Mouse (Mus musculus) lung, embryonic 14.5 days (tissue): Measurements from ENCODE around the gene Pigk. TPM values are rescaled to one million over a fixed set of nuclear protein-coding genes. Genes with fewer than 3 reads are reported as not detected.
A peak's percentile ranks its signal among the peaks of the same experiment; 100 is the strongest.

ENCODE experiments used
- ATAC-seq: fragments of 200-750 bp; cut with Nextera tagmentation; 2 replicates; pipeline ENCODE4 v1.8.0; 2017; ENCODE audit warnings: mild to moderate bottlenecking, moderate TSS enrichment, moderate library complexity; ENCODE audit not compliant: insufficient read depth
- DNase-seq: peaks from one replicate; pipeline ENCODE4 v3.0.0-alpha.2; 2015
- H3K27ac ChIP-seq: fragments of 300-500 bp; sonication (generic); 2 replicates; pipeline ENCODE4 v1.5.1; 2014; ENCODE audit warnings: low read depth, mild to moderate bottlenecking, moderate library complexity
- H3K27me3 ChIP-seq: fragments of 300-500 bp; sonication (generic); 2 replicates; pipeline ENCODE4 v1.6.1; 2014; ENCODE audit warnings: low read length, control low read depth; ENCODE audit not compliant: insufficient read depth
- H3K36me3 ChIP-seq: fragments of 300-500 bp; sonication (generic); 2 replicates; pipeline ENCODE4 v1.6.1; 2014; ENCODE audit warnings: control low read depth; ENCODE audit not compliant: insufficient read depth
- H3K4me1 ChIP-seq: fragments of 300-500 bp; sonication (generic); 2 replicates; pipeline ENCODE4 v1.6.1; 2014; ENCODE audit warnings: antibody characterized with exemption, control low read depth; ENCODE audit not compliant: insufficient read depth
- H3K4me2 ChIP-seq: fragments of 300-500 bp; sonication (generic); 2 replicates; pipeline ENCODE4 v1.6.1; 2014; ENCODE audit warnings: mild to moderate bottlenecking
- H3K4me3 ChIP-seq: fragments of 300-500 bp; sonication (generic); 2 replicates; pipeline ENCODE4 v1.5.1; 2014; ENCODE audit warnings: low read depth, low read length
- H3K9ac ChIP-seq: fragments of 300-500 bp; sonication (generic); 2 replicates; pipeline ENCODE4 v1.6.1; 2014
- H3K9me3 ChIP-seq: fragments of 300-500 bp; sonication (generic); 2 replicates; pipeline ENCODE4 v1.6.1; 2016; ENCODE audit warnings: low read depth, low read length, control low read depth
- CTCF ChIP-seq: IDR thresholded peaks from 2 replicates; pipeline ENCODE4 v1.5.1; 2016; ENCODE audit warnings: antibody characterized with exemption, low read depth
- WGBS: fragments of 180-500 bp; shearing (Covaris S2); extraction: QIAGEN DNeasy Blood & Tissue Kit; methylation state at CpG from one replicate; pipeline ENCODE4 v1.1.7; 2014; 5-methylcytosine and 5-hydroxymethylcytosine counted together
- polyA plus RNA-seq: library from polyadenylated mRNA; unstranded; fragments of >200 nt; fragmentation: Nextera tagmentation; extraction: Ambion mirVana; gene quantifications from 2 replicates; pipeline ENCODE4 v1.2.1, GENCODE M21; 2014

Pigk gene
- polyA plus RNA-seq, 1 experiment from 2014 or later, result 50.3 TPM

GRCm38 (mm10) chr3:152911578-152911977 is 197.7 kb downstream of the Pigk start:
- Histone ChIP-seq H3K4me2 (no peak overlapping the region), H3K36me3 (no peaks in the 10 kb centered on the region), H3K9me3 (no peaks in the 10 kb centered on the region), H3K9ac (no peak overlapping the region), H3K27me3 (no peaks in the 10 kb centered on the region), H3K4me1 (no peaks in the 10 kb centered on the region), H3K27ac (no peak overlapping the region), H3K4me3 (no peak overlapping the region)
- no peak for TF ChIP-seq CTCF
- DNase-seq (no peak), ATAC-seq (no peak)
- 73% methylated on average over 4 of the region's 4 CpGs for WGBS

DNA sequence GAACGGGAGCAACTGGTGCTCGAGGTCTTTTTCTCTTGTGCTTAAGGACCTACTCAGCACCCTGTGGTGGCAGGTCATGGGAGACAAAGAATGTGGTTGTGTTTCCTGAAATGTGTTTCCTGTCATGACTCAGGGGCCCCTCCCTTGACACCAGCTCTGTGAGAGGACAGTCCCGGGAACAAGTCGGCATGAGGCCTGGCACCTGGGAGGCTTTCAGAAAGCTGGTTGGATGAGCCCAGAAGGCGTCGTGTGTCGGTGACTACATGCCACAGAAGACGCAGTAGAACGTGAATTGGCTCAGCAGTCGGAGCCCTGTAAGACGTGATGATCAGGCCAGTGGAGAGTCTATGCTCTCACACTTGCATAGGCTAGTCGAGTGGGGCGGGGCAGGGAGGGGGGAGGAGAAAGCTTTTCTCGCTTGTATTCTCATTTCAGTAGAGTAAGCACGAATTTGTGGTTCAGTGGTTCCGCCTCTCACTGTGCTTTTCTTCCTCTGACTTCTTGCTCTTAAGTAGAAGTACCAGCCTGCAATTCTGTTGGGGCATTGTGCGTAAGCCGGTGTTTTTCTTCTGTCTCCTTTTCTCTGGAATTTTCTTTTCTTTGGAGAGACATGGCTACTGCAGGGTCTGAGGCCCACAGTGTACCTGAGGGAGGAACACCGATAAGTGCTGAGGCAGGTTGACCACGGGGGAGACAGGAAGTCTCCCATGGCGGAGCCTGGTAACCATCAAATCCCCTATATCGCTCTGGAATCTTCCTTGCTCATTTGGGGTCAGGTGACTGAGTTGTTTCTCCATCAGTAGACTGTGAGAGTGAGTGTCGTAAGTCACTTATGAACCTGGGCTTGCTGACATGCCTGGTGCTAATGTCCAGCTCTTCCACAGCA is 198.6 kb downstream of the Pigk start:
- Histone ChIP-seq H3K9ac (no peak overlapping the region), H3K4me1 (no peaks in the 10 kb centered on the region), H3K4me3 (no peak overlapping the region), H3K4me2 (no peak overlapping the region), H3K27me3 (no peaks in the 10 kb centered on the region), H3K36me3 (no peaks in the 10 kb centered on the region), H3K27ac (no peak overlapping the region), H3K9me3 (no peaks in the 10 kb centered on the region)
- 77% methylated on average over 23 of the region's 23 CpGs for WGBS
- ATAC-seq (0 out of 2 replicates have a peak, but pooled peaks have one; percentile 31), DNase-seq (no peak)
- no peak for TF ChIP-seq CTCF

DNA sequence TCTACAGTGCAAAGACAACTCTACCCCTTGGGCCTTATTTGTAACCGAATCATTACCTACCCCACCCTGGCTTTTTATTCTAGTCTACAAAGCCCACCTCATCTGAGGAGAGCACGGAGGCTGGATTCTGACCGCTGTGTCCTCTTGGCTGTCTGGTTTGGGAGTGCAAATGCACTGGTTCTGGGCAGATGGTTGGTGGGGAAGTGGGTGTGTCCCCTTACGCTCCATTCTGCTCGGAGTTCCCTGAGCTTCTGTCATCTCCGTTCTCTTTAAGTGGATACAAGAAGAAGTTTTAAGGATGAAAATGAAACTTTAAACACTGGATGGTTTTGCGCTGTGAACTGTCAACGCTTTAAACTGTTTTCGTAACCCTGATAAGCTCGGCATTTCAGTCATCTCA is 199.2 kb downstream of the Pigk start:
- WGBS, result 71% methylated on average over 10 of the region's 10 CpGs
- Histone ChIP-seq H3K27ac (no peak overlapping the region), H3K4me2 (no peak overlapping the region), H3K4me1 (no peaks in the 10 kb centered on the region), H3K4me3 (no peak overlapping the region), H3K9me3 (no peaks in the 10 kb centered on the region), H3K27me3 (no peaks in the 10 kb centered on the region), H3K9ac (no peak overlapping the region), H3K36me3 (no peaks in the 10 kb centered on the region)
- TF ChIP-seq CTCF, result no peak
- ATAC-seq (no peak), DNase-seq (no peak)

DNA sequence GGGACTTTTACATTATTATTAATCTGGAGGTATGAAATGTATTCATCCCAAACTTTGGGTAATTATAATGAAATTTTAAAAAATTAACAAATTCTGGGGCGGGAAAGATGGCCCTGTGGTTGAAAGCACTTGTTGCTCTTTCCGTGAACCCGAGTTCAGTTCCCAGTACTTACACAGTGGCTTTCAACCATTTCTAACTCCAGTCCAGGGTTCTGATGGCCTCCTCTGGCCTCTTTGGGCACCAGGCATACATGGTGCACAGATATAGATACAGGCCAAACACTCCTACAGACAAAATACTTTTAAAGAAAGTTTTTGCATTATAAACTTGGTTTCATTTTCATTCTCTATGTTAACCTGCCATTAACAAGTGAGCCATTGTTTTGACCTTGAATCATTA is 199.7 kb downstream of the Pigk start:
- ATAC-seq (no peak), DNase-seq (no peak)
- Histone ChIP-seq H3K27me3 (no peaks in the 10 kb centered on the region), H3K9ac (no peak overlapping the region), H3K36me3 (no peaks in the 10 kb centered on the region), H3K4me3 (no peak overlapping the region), H3K27ac (no peak overlapping the region), H3K9me3 (no peaks in the 10 kb centered on the region), H3K4me2 (no peak overlapping the region), H3K4me1 (no peaks in the 10 kb centered on the region)
- TF ChIP-seq CTCF, result no peak
- WGBS, result 87% methylated on average over 3 of the region's 3 CpGs

GRCm38 (mm10) chr3:152914376-152914775 is 200.5 kb downstream of the Pigk start:
- H3K27me3 ChIP-seq, result no peaks in the 10 kb centered on the region
- H3K4me3 ChIP-seq, result no peak overlapping the region
- ATAC-seq (no peak), DNase-seq (no peak)
- no peaks in the 10 kb centered on the region for H3K4me1 ChIP-seq
- no peaks in the 10 kb centered on the region for H3K9me3 ChIP-seq
- no peak overlapping the region for H3K27ac ChIP-seq
- no peak for TF ChIP-seq CTCF
- no peaks in the 10 kb centered on the region for H3K36me3 ChIP-seq
- no peak overlapping the region for H3K4me2 ChIP-seq
- H3K9ac ChIP-seq, result no peak overlapping the region
- 81% methylated on average over 6 of the region's 6 CpGs for WGBS

- no peak overlapping the region for H3K27ac ChIP-seq
- DNase-seq (no peak), ATAC-seq (no peak)
- H3K36me3 ChIP-seq, result no peaks in the 10 kb centered on the region
- H3K4me1 ChIP-seq, result no peaks in the 10 kb centered on the region
- H3K4me2 ChIP-seq, result no peak overlapping the region
- H3K9ac ChIP-seq, result no peak overlapping the region
- no peak overlapping the region for H3K4me3 ChIP-seq
- WGBS, result 76% methylated on average over 8 of the region's 8 CpGs
- no peaks in the 10 kb centered on the region for H3K27me3 ChIP-seq
- no peaks in the 10 kb centered on the region for H3K9me3 ChIP-seq
- TF ChIP-seq CTCF, result no peak
These were observed 203.7 kb downstream of the Pigk start for GRCm38 (mm10) chr3:152917579-152917978.

DNA sequence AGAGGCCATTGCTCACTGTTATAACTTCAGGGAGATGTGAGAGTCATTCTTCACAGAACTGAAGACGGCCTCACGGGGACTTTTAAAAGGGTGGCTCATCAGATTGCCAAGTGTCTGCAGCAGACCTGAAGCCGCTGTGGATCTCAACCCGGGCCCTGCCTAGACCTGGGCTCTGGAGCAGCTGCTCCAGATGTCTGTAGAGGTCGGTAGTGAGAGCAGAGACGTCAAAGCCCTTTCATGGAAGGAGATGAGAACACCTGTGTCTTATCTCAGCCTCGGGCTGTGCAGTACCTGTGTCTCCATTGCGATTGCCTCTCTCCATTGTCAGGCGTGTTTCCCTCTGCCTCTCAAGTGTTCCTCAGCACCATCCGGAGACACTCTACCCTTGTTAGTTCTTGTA is 205.2 kb downstream of the Pigk start:
- Histone ChIP-seq H3K36me3 (no peaks in the 10 kb centered on the region), H3K9ac (no peak overlapping the region), H3K4me1 (no peaks in the 10 kb centered on the region), H3K4me2 (no peak overlapping the region), H3K27me3 (no peaks in the 10 kb centered on the region), H3K27ac (no peak overlapping the region), H3K9me3 (no peaks in the 10 kb centered on the region), H3K4me3 (no peak overlapping the region)
- TF ChIP-seq CTCF, result no peak
- 61% methylated on average over 10 of the region's 10 CpGs for WGBS
- DNase-seq (no peak), ATAC-seq (no peak)
